Mouse (Mus musculus): ENCODE data around the gene Borcs5.

DNA sequence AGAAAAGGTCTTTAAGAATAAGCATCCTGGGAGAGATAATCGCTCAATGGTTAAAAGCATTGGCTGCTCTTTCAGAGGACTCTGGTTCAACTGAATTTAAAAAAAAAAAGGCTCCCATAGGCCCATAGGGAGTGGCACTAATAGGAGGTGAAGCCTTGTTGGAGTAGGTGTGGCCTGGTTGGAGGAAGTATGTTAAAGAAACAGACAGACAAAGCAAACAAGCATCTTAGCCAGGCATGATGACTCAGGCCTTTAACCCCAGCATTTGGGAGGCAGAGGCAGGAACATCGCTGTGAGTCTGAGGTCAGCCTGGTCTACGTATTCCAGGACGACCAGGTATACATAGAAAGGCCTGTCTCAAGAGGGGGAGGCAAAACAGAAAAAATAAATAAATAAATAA, 114.1 kb downstream of the Borcs5 start:
- TF ChIP-seq CTCF (IDR thresholded peaks at IDR 0.05; ENCODE audit: low read depth, low read length): no peak
- TF ChIP-seq POLR2AphosphoS5 (IDR thresholded peaks at IDR 0.05; ENCODE audit: insufficient replicate concordance, low read depth, low read length): no peak
- TF ChIP-seq GATA1 (IDR thresholded peaks at IDR 0.05; ENCODE audit: borderline replicate concordance, low read length): no peak
- TF ChIP-seq GATA2 (IDR thresholded peaks at IDR 0.05; ENCODE audit: borderline replicate concordance, low read depth, low read length): no peak
- no peak for TF ChIP-seq TAL1 (conservative IDR thresholded peaks at IDR 0.05; ENCODE audit: low read depth, low read length)

Data from G1E (cell line).